Comparison of ENCODE assay signal across 19 mouse cellular contexts in the genomic region with DNA sequence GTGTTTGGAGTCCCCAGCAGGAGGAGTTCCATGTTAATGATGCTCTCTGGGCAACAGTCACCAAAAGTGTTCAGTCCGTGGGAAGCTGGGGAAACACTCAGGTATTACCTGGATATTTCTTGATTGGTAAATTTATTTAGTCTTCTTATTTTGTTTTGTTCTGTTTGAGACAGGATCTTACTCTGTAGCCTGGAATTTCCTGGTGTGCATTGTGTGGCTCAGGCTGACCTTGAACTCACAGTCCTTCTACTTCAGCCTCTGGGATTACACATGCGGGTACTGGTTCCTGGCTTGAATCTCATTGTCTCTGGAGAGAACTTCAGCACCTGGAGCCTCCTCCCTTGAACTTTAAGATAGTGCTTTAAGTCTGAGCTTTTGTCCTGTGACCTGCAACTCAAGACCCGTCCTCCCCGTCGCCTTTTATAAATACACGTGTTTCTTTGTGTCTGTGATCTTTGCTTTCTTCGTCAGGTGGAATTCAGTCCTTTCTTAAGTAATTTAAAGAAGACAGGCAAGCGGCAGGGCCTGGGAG. TPM values are rescaled to one million over a fixed set of nuclear protein-coding genes. Genes with fewer than 3 reads are reported as not detected.
"Had no signal": no experiment of that assay in that cellular context is flagged by ENCODE, and none has a peak within 500 bp of the region (broad histone marks: within the 10 kb centered on the region; RNA-seq: fewer than 3 reads in every experiment).

No protein-coding gene starts in this region.

- H3K36me3 ChIP-seq: intestine, embryonic 15.5 days; midbrain, embryonic 12.5 days had no signal

- DNase-seq: kidney, adult 9 months; kidney, postnatal 10 days; kidney, postnatal 4 days; left cerebral cortex, postnatal 4 days; lung, embryonic 14.5 days; lung, postnatal 10 days; lung, postnatal 4 days; right cerebral cortex, adult 18-20 months; right cerebral cortex, postnatal 25 days had no signal

- H3K27ac ChIP-seq: intestine, embryonic 15.5 days; layer of hippocampus, adult 2 months; limb, embryonic 15.5 days; liver, embryonic 12.5 days; midbrain, embryonic 12.5 days had no signal

- H3K4me3 ChIP-seq: intestine, embryonic 15.5 days; layer of hippocampus, adult 2 months; limb, embryonic 15.5 days; liver, embryonic 12.5 days; midbrain, embryonic 12.5 days; myocyte had no signal

- H3K27me3 ChIP-seq: intestine, embryonic 15.5 days; limb, embryonic 15.5 days; liver, embryonic 12.5 days; midbrain, embryonic 12.5 days had no signal

- H3K4me2 ChIP-seq: intestine, embryonic 15.5 days; limb, embryonic 15.5 days; liver, embryonic 12.5 days; lung, embryonic 14.5 days; midbrain, embryonic 12.5 days had no signal

- H3K9me3 ChIP-seq: intestine, embryonic 15.5 days; limb, embryonic 15.5 days; liver, embryonic 12.5 days; midbrain, embryonic 12.5 days had no signal

- H3K9ac ChIP-seq: intestine, embryonic 15.5 days; limb, embryonic 15.5 days; liver, embryonic 12.5 days; lung, embryonic 14.5 days; midbrain, embryonic 12.5 days had no signal

- ATAC-seq: intestine, embryonic 15.5 days; liver, embryonic 12.5 days had no signal

RNA-seq across cellular contexts. Expression of a gene that starts 38.5 kb away (rescaled TPM):
- polyA plus RNA-seq: intestine, embryonic 15.5 days; limb, embryonic 15.5 days; liver, embryonic 12.5 days; liver, embryonic 16.5 days; lung, embryonic 14.5 days; midbrain, embryonic 12.5 days; neural tube, embryonic 14.5 days; small intestine, adult 2 months; stomach, embryonic 16.5 days had no signal
